Mouse (Mus musculus): ENCODE results near the gene Rcc1.

- TF ChIP-seq GATA1 (IDR thresholded peaks at IDR 0.05; ENCODE audit: borderline replicate concordance, low read length), result no peak
- 0 out of 2 replicates have a peak, but pooled peaks have one; percentile 54 for TF ChIP-seq FLI1 (IDR thresholded peaks at IDR 0.05; ENCODE audit: low read length)
Observed at GRCm38 (mm10) chr4:132329115-132329834, 24.1 kb downstream of the Rcc1 start, which contains the start of gene Trnau1ap.
